Mouse (Mus musculus): Measurements from ENCODE around the gene Rif1. TPM values are rescaled to one million over a fixed set of nuclear protein-coding genes. Genes with fewer than 3 reads are reported as not detected.

Gene Rif1
- 0.86 and 4.6 TPM in 2 replicates for polyA plus RNA-seq (2012; rRNA removed)

GRCm38 (mm10) chr2:52072491-52073140, at the start of gene Rif1:
Rif1 (plus strand) TSS chr2:52072832.

GRCm38 (mm10) chr2:52037882-52038281, 34.8 kb upstream of the Rif1 start, which contains the start of gene Tnfaip6:
Tnfaip6 (plus strand) TSS chr2:52038009.

Other genes with a start within 250 kb of the Rif1 start
- gene Rbm43, start 137.7 kb upstream of the Rif1 start, polyA plus RNA-seq (2012; rRNA removed) = 11.2 and 12.5 TPM in 2 replicates
- 1.1 and 1.4 TPM in 2 replicates for gene Nmi, start 99.3 kb upstream of the Rif1 start, polyA plus RNA-seq (2012; rRNA removed)
- 1.1 and 1.7 TPM in 2 replicates for gene Tnfaip6, start 34.8 kb upstream of the Rif1 start, polyA plus RNA-seq (2012; rRNA removed)

Data from ovary, adult 2 months (tissue).